ENCODE assay signal across 8 mouse cellular contexts in the genomic region with DNA sequence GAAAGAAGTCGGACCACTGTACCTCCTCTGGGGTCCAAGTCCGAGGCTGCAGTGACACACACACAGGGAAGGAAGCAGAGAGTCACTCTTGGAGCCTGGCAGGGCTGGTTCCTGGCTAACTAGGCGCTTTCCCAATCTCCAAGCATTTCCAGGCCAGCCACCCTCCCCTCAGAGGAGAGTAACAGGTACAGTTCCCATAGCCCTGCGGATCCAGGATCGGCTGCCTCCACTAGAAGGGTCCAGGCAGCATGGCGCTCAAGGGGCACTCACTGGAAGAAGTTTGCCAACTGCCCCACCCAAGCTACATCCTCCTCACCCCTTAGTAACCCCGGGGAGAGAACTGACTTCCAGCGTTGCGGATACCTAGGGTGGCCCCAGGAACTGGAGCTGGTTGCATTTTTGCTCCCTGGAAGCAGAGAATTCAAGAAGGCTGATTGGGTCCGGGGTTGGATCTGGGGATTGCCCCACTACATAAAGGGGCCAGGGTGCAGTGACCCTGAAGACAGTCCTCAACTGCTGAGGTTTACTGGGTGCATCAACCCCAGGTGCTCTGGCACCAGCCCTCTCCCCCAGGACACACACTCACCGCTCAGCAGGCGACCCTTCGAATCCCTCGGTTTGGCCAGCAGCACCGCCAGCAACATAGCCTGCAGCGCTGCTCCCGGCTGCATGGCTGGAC. TPM values are rescaled to one million over a fixed set of nuclear protein-coding genes. Genes with fewer than 3 reads are reported as not detected.
DNase-seq lines count a peak whose midpoint lies in the region; ATAC-seq lines count a peak whose summit lies in the region.

No protein-coding gene starts in this region.

- peak overlapping the region; percentile 94 for H3K4me2 ChIP-seq in kidney, embryonic 16.5 days (replicated peaks; ENCODE audit: low read depth, low read length)

- peak; percentile 19 to 34 for DNase-seq in lung, adult 18-20 months
- no peak for DNase-seq in lung, postnatal 25 days (ENCODE audit: low spot score)
- DNase-seq in cerebellum, postnatal 14 days, result peak; percentile 38 to 46
- peak; percentile 12 to 51 for DNase-seq in heart, adult 9 months (ENCODE audit: low spot score in 2 of 2)
- peak; percentile 24 for DNase-seq in thymus, postnatal 0 days (ENCODE audit: low spot score)
- no peak for DNase-seq in spleen, adult 18-20 months

- no peaks in the 10 kb centered on the region for H3K9me3 ChIP-seq in kidney, embryonic 16.5 days (ENCODE audit: low read length)
- H3K9me3 ChIP-seq in megakaryocyte, embryonic 14.5 days, result no peaks in the 10 kb centered on the region

- peaks cover 12% of the 10 kb centered on the region for H3K4me1 ChIP-seq in kidney, embryonic 16.5 days (ENCODE audit: insufficient read depth, low read length)
- peaks cover 41% of the 10 kb centered on the region for H3K4me1 ChIP-seq in megakaryocyte, embryonic 14.5 days

- H3K9ac ChIP-seq in kidney, embryonic 16.5 days (replicated peaks; ENCODE audit: low read length), result peak overlapping the region; percentile 60

- no peaks in the 10 kb centered on the region for H3K36me3 ChIP-seq in kidney, embryonic 16.5 days (ENCODE audit: insufficient read depth, low read length)
- peaks cover 35% of the 10 kb centered on the region for H3K36me3 ChIP-seq in megakaryocyte, embryonic 14.5 days (replicated peaks; ENCODE audit: low read length)

- H3K27me3 ChIP-seq in kidney, embryonic 16.5 days (ENCODE audit: insufficient read depth, low read length), result no peaks in the 10 kb centered on the region
- H3K27me3 ChIP-seq in megakaryocyte, embryonic 14.5 days (replicated peaks), result no peaks in the 10 kb centered on the region

- ATAC-seq in kidney, embryonic 16.5 days (ENCODE audit: low FRiP score, low TSS enrichment), result peak; percentile 58

- peak overlapping the region; percentile 74; the same call in 1 of the 2 replicates for H3K27ac ChIP-seq in kidney, embryonic 16.5 days (ENCODE audit: low read length)

- H3K4me3 ChIP-seq in kidney, embryonic 16.5 days (ENCODE audit: low read length), result peak overlapping the region; percentile 63
- H3K4me3 ChIP-seq in megakaryocyte, embryonic 14.5 days (replicated peaks), result peak overlapping the region; percentile 93

- WGBS in kidney, embryonic 16.5 days, result 0% methylated on average over 17 of the region's 17 CpGs

RNA-seq across cellular contexts. Expression of gene Layn, which starts 0.5 kb away (rescaled TPM):
- polyA plus RNA-seq in kidney, embryonic 16.5 days (2015; fragmentation: Nextera tagmentation; extraction: Ambion mirVana), result 7.3 and 7.6 TPM in 2 replicates
- polyA plus RNA-seq in megakaryocyte, embryonic 14.5 days (2012; ENCODE audit: insufficient read depth, low replicate concordance), result 5.9 and 16.2 TPM in 2 replicates
- polyA plus RNA-seq in thymus, postnatal 0 days (2015; fragmentation: Nextera tagmentation; extraction: Ambion mirVana), result 2.1 and 2.8 TPM in 2 replicates

RNA-seq across cellular contexts. Expression of gene Btg4, which starts 15.7 kb away (rescaled TPM):
- not detected in 2 replicates for polyA plus RNA-seq in kidney, embryonic 16.5 days (2015; fragmentation: Nextera tagmentation; extraction: Ambion mirVana)
- polyA plus RNA-seq in megakaryocyte, embryonic 14.5 days (2012; ENCODE audit: insufficient read depth, low replicate concordance), result not detected in 2 replicates
- 0.12 and 0.17 TPM in 2 replicates for polyA plus RNA-seq in thymus, postnatal 0 days (2015; fragmentation: Nextera tagmentation; extraction: Ambion mirVana)

RNA-seq across cellular contexts. Expression of gene 4833427G06Rik, which starts 25.4 kb away (rescaled TPM):
- polyA plus RNA-seq in kidney, embryonic 16.5 days (2015; fragmentation: Nextera tagmentation; extraction: Ambion mirVana), result not detected in 2 replicates
- polyA plus RNA-seq in megakaryocyte, embryonic 14.5 days (2012; ENCODE audit: insufficient read depth, low replicate concordance), result not detected in 2 replicates
- 0.95 and 1.1 TPM in 2 replicates for polyA plus RNA-seq in thymus, postnatal 0 days (2015; fragmentation: Nextera tagmentation; extraction: Ambion mirVana)

Comparison
In these comparisons a context has a peak if more than half of its experiments do, and no peak if none do; other contexts are left out.
1. DNase-seq: peak in lung, adult 18-20 months (2 of 2), cerebellum, postnatal 14 days (2 of 2), heart, adult 9 months (2 of 2) and thymus, postnatal 0 days (single experiment); none in lung, postnatal 25 days (single experiment) and spleen, adult 18-20 months (0 of 2).